Mouse (Mus musculus): ENCODE data around the gene Atf7.
"Not testable (repeated sequence)": the region's sequence is repeated elsewhere in the genome, so short reads cannot be mapped to it uniquely, and the experiment has no call there.

The Atf7 gene

DNA sequence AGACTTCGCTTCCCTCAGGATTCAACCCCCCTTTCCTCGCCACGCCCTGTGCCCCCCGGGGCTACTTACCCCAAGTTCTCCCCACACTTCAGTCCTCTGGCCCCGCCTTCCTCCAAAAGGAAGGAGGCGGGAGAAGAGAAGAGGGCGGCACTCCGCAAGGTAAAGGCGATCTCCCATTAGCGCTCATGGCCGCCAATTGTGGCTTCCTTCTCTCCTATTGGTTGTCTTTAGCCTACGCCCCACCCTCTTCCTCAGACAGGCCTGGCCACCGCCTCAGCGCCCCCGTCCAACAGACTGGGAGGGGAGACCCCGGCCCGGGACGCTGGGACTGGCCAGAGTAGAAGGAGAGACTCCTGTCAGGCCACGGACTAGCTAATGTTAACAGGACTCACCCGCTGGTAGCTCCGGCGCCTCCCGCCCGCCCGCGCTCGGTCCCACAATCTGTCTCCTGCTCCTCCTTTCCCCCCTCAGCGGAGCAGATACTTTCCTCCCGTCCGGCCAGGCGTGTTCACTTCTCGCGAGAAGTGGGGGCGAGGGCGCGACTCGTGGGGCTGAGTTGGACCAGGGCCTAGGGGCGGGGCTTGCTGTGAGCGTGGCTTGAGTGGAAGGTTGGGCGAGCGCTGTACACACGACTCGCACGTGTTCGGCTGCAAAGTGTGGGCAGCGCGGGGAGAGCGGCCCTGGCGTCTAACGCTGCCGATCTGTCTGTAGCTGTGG, at the start of gene Atf7, which contains the start of gene Gm28047:
Gene Atf7 (minus strand): TSS at position 495 of the 717 bp plus-strand sequence.
Gene Gm28047 (minus strand): TSS at position 98 of the 717 bp plus-strand sequence.
- peak; percentile 99 for DNase-seq (ENCODE audit: low read depth, low spot score)

GRCm38 (mm10) chr15:102673548-102673947, 48.3 kb upstream of the Atf7 start:
- DNase-seq (ENCODE audit: low read depth, low spot score): no peak

- DNase-seq (ENCODE audit: low read depth, low spot score): peak; percentile 17
These were observed 47.2 kb upstream of the Atf7 start, which contains the start of gene Atp5g2 for GRCm38 (mm10) chr15:102672215-102673071. TSS of gene Atp5g2 (minus strand) at chr15:102672352.

- peak; percentile 68 for DNase-seq (ENCODE audit: low read depth, low spot score)
These were observed 46.5 kb upstream of the Atf7 start for GRCm38 (mm10) chr15:102671721-102672214.

DNA sequence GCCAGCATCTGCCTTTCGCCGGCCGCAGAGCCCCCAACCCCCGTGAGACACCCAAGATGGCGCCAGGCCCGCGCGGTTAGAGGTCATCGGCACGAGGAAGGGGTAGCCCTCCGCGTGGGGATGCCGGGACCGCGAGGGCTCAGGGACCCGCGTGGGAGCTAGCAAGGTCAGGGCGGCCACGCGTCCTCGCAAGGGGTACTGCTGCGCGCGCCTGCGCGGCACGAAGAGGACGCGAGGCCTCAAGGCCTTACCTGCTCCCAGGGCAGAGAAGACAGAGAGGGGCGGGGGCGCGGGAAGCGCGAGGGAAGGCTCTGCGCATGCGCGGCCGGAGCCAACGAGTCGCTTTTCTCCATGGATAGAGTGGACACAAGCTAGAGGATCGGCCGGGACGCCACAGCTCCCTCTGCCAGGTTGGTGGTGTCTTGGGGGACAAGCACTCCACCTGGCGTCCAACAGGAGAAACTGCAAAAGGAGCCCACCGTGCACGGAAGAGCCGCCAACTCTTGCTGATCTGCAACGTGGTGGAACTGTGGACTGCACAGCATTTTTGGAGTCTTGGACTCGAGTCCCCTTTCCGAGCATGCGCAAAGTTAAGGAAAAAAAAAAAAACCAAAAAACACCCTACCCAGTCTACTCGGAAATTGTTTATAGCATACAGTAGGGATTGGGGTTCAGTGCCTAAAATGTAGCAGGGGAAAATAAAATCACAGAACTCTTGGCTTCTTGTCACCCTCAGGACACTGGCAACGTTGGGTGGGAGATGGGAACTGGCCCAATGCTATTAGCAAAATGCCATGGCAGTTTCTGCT, 45.7 kb upstream of the Atf7 start:
- peak; percentile 98 for DNase-seq (ENCODE audit: low read depth, low spot score)

DNA sequence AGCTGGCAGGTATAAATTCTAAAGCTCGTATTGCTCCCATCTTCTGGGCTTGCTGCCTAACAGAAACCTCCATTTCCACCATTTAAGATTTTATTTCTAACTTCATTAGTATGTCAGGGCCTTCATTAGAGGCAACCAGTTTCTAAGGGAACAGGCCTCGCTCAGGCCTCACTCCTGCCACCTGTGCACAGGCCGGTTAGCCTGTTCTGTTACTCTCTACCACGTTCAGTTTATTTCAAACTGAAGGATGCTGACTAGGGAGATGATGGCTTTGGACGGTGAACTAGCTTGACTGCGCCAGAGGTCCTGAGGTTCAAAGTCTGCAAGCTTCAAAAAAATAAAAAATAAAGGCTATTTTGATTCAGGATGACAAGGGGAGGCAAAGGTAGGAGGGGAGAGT, 45.0 kb upstream of the Atf7 start:
- no peak for DNase-seq (ENCODE audit: low read depth, low spot score)

GRCm38 (mm10) chr15:102669571-102669970, 44.3 kb upstream of the Atf7 start:
- DNase-seq (ENCODE audit: low read depth, low spot score): no peak

- DNase-seq (ENCODE audit: low read depth, low spot score): peak; percentile 70
These were observed 40.2 kb upstream of the Atf7 start for GRCm38 (mm10) chr15:102665494-102665893.

DNA sequence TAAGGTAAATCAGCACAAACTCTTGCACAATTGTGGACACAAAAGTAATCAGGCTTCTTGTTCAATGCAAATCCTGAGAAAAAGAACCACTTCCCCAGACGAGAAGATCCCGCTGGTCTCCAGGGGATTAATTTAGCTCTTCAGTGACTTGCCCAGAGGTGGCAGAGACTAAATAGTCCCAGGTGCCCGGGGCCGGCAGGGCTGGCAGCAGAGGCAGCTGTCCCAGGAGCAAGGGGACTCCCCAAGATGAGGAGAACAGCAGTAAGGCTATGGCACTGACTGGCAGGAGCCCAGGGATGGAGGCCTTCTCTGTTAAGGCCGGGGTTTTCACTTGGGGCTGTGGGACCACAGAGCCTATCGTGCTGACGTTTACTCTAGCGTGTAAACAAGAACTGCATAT, 38.6 kb upstream of the Atf7 start:
- DNase-seq (ENCODE audit: low read depth, low spot score): no peak

DNA sequence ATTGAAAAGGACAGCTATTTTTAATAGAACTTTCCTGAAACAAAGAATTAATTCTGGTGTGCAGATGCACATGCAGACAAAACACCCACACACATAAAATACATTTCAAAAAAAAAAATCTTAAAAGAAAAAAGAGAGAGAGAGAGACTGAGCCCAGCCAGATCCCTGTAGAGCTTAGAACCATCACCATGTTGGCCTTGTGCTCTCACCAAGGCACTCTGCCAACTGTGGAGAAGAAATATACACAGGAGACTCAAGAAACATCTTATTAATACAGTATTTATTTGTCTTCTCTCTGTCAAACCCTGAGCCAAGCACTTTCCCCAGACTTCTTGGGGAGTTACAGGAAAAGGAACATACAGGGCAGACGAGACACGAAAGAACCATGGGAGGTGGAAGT, 37.3 kb upstream of the Atf7 start:
- DNase-seq (ENCODE audit: low read depth, low spot score): not testable (repeated sequence)

DNA sequence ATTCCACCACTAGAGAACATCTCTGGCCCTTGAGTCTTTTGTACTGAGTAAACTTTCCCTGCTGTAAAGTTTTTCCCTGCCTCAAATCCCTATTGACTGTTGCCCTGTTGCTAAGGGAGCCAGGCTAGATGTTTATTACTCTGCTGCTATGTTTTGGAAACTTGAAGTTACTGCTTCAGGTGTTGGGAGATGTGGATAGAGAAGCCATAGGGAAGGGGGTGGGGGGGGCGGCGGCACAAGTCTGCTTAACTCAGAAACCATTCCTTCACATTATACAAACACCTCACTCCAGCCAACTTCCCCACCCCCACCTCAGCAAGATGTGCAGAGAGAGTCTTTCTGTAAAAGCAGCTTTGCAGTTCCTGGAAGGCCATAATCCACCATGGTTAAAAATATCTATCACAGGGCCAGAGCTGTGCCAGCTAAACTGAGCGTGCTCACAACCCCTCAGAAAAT, 32.7 kb upstream of the Atf7 start:
- no peak for DNase-seq (ENCODE audit: low read depth, low spot score)

DNA sequence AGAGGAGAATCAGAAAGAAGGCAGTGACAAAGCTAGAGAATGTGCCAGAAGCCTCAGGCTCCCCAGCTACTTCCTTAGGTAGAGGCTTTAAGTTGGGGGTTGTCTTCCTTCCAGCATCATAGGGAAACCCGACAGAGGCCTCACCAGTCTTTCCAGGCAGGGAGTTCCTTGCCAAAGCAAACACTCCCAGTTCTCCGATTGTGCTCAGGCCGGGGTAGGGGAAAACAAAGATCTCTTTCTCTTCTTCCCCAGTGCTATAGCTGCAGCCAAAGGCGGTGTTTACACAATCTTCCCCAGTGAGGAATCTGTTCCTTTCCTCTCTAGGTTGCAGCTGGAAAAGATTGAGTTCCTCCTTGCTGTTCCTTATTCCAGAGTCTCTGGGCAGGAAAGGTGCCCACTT, 31.4 kb upstream of the Atf7 start:
- DNase-seq (ENCODE audit: low read depth, low spot score): no peak

- DNase-seq (ENCODE audit: low read depth, low spot score): not testable (repeated sequence)
These were observed 26.8 kb upstream of the Atf7 start for GRCm38 (mm10) chr15:102651928-102652660.

DNA sequence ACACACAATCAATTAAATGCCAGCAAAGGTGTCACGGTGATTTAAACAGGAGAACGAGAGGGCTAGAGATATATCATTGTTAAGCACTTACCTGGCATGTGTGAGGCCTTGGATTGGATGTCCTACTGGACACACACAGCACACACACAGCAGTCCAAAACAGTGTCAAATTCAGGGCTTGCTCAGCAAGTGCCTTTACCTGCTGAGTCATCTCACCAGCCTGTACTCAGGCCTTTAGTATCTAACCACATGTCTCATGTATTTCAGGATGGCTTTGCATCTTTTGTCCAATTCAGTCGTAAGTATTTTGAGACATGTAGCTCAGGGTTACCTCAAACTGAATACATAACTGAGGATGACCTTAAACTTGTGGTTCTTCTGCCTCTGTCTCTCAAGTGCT, 25.8 kb upstream of the Atf7 start:
- no peak for DNase-seq (ENCODE audit: low read depth, low spot score)

DNA sequence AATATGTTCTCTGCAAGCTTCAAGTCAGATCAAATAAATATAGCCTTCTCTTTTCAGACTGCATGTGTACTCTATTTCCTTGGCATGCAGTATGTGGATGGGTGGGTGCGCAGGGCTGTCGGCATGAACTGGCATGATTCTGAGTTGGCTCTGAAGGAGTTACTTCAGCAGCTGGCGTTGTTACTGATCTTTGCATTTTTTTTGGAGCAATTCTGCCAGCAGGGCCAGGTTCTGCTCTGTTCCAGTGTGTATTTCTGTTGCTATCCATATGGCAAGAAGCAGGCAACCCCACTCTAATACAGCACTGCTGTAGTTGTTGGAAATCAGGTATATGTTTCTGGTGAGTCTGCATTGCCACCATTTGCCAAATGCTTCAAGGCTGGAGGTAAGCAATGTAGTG, 10.6 kb upstream of the Atf7 start:
- no peak for DNase-seq (ENCODE audit: low read depth, low spot score)

DNA sequence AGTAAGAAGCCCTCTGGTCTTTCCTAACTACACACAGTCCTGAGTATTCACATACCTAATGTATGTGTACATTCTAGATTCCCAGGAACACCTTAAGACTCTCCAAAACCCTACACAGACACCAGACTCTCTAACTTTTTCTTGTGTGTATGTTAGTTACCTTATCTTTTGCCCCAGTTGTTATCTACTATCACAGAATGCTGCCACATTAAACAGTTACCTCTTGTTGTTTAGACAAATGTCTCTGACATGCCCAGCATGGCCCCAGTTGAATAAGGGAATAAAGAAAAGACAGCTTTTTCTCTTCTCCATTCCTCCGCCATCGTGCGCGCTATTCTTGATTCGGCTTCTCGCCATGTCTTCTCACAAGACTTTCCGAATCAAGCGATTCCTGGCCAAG, 9.4 kb upstream of the Atf7 start:
- DNase-seq (ENCODE audit: low read depth, low spot score): no peak

- no peak for DNase-seq (ENCODE audit: low read depth, low spot score)
These were observed 407 bp upstream of the Atf7 start for GRCm38 (mm10) chr15:102625687-102626055.

DNA sequence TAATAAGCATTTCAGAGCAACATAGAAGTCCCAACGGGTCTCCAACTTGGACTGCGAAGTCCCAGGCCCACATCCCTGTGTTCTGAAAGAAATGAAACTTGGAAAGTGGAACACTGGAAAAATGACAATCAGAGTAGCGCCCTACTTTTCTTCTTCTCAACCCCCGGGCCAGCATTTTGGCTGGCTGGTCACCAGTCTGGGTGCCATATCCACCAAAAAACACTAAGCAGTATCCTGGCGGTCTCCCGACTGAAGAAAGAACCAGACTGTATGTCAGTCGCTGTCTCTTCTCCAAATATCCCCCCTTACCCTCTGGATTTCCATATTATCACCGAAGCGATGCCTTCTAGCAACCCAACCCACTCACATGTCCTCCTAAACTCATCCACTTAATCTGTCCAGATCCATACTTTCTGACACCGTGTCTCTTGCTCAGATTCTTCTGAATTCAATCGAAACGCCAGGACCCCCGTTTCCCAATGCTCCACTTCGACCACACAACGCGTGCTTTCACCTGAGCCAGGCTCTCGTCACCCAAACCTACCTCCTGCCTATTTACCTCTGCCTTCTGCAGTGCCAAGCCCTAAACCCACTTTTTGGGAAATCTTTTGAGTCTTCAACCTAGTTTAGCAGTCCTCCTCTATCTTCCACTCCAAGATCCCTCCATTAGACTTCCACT, 834 bp downstream of the Atf7 start:
- DNase-seq (ENCODE audit: low read depth, low spot score): peak; percentile 7

GRCm38 (mm10) chr15:102623121-102623520, 2.1 kb downstream of the Atf7 start:
- DNase-seq (ENCODE audit: low read depth, low spot score): no peak

- no peak for DNase-seq (ENCODE audit: low read depth, low spot score)
These were observed 2.7 kb downstream of the Atf7 start for GRCm38 (mm10) chr15:102622536-102622935.

All from CD4-positive helper T cell, adult 2 months (primary cell).